Mouse (Mus musculus) c-Kit-negative CD71-positive TER-119-positive erythroid progenitor cells, embryonic 14.5 days (primary cell): ENCODE results near the gene Map3k19.

Experiments
- DNase-seq: peaks from one replicate; pipeline ENCODE4 v3.0.0-alpha.2; 2013; ENCODE audit warnings: low read depth, low spot score

The Map3k19 gene

GRCm38 (mm10) chr1:127854486-127855222 is at the start of gene Map3k19:
Gene Map3k19 (minus strand): TSS chr1:127855031.
- DNase-seq = no peak

GRCm38 (mm10) chr1:127899401-127899800 is 44.6 kb upstream of the Map3k19 start:
- DNase-seq = no peak

GRCm38 (mm10) chr1:127869276-127869675 is 14.4 kb upstream of the Map3k19 start:
- DNase-seq = peak; percentile 3

DNA sequence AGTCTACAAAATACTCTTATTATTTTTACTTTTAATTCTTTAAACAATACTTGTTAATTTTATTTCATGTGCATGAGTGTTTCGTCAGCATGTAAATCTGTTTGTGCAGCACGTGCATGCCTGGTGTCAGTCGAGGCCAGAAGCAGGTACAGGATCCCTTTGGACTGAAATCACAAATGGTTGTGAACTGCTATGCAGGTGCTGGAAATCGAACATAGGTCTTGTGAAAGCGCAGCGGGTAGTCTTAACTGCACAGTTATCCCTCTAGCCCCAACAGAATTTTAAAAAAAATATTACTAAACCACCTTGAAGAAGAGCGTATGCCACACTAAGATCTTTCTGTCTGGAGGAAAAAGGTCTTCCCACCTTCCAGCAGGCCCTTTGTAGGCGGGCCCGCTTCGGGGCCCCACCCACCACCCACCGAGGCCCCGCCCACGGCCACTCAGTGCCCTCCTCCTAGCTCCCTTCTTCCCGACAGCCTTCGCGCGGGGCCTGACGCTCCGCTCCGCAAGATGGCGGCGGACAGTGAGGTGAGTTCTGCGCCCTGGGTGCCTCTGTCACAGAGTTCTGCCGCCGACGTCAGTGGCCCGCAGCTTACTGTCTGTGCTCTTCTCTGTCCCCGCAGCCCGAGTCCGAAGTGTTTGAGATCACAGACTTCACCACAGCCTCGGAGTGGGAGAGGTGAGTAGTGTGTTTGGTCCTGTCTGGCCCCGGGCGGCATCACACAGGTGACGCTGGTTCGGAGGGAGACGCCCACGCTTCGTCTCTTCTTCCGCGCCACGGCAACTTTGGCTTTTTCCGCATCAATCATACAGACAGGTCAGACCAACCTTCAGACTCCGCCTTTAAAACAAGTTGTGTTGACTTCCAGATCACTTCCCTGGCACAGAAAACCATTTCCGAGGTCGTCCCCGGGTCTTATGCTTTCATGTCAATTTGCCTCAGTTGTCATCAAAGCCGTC is 13.8 kb upstream of the Map3k19 start, which contains the start of gene Rab3gap1:
Gene Rab3gap1, plus strand, starts transcription at position 474 of the 962 bp plus-strand sequence.
- peak; percentile 83 for DNase-seq

GRCm38 (mm10) chr1:127863806-127864205 is 9.0 kb upstream of the Map3k19 start:
- no peak for DNase-seq

DNA sequence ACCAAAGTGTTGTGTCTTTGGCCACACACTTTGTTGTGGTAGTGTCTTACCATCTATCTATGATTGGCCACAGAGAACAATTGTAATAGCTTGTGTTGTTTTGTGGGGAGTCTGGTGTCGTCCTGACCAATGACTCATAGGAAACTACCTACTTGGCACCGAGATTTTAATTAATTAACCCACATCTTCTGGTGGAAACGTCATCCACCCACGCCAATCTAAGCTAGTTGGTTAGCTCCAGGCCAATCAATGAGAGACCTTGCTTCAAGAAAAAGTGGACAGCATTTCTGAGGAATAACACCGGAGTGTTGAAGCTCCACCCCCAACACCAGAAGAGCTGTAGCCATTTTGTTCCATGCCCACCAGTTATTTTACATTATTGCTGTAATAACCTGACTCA is 7.1 kb upstream of the Map3k19 start:
- no peak for DNase-seq

DNA sequence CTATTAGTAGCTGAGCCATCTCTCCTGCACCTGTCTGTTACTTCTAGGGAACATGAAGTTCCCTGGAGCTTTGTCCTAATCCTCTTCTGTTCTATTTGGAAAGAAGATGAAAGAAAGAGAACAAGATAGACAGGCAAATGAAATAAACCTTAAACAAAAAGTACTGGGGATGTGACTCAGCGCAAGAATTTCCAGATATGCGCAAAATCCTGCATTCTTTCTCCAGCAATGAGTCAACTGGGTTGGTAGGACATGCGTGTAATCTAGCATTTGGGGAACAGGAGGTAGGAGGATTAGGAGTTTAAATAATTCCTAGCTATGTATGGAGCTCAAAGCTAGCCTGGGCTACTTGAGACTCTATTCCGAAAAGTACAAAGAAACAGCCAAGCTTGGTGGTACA is 5.7 kb upstream of the Map3k19 start:
- DNase-seq = no peak

GRCm38 (mm10) chr1:127859799-127860400 is 5.1 kb upstream of the Map3k19 start:
- no peak for DNase-seq

DNA sequence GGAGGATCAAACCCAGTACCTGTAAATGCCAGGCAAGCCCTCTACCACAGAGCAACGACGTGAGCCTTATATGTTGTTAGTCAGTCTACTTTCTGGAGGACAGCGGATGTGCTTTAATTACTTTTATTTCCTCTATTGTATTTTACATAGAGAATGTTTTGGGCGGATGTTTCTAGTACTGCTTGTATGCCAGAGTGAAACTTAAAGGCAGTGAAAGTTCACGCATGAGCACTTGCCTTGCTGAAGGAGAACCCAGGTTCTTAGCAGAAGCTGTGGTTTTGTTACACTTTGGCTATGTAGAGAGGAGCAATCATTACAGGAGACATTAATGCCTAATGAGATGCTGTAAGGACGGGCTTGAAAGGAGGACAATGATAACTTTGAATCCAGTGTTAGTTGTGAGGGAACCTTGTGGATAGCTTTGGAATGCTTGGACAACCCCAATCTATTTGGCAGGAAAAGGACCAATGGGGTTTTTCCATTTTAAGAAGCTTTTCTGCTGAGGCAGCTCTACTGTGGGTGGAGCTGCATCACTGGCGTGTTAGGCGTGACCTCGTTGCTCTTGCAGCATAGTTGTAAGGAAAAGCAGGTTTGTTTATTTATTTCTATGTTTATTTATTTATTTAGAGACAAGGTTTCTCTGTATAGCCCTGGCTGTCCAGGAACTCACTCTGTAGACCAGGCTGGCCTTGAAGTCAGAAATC is 4.3 kb upstream of the Map3k19 start:
- DNase-seq = no peak

DNA sequence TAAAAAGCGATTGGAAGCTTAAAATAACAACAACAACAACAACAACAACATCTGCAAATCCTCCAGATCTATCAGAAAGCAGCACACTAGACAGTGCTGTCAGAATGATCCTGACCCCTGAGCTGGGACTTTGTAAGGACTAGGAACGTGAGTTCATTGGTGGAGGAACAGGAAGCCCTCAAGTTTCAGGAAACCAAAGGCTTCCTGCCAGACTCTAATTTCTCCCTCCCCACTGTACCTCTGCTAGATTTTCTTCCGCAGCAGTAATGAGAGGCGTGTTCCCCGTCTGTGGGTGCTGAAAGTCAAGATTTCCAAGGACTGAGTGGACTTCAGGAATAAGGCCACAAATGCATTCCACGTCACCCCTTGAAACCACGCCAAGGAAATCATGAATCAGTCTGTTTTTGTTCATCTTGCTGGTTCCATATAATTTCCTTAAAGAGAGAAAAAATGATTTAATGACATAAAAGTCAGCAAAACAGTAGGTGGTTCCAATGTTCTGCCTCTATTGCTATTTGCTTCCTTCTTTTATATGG is 4.7 kb downstream of the Map3k19 start:
- DNase-seq = no peak

DNA sequence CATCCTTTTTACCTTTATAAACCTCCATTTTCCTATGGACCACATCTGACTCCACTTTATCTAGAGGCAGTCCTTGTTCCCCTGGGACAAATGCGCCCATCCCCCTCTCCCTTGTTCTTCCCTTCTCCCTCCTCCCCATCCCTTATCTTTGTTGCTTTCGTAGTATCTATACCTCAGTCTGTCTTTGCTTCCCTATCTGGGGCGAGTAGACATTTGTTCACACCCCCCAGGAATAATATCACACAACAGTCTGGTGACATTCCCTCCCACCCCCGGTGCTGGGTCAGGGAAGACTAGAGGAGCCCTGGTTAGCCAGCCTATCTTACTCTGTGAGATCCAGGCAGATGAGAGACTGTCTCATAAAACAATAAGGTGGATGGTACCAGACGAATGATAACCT is 9.4 kb downstream of the Map3k19 start:
- no peak for DNase-seq

DNA sequence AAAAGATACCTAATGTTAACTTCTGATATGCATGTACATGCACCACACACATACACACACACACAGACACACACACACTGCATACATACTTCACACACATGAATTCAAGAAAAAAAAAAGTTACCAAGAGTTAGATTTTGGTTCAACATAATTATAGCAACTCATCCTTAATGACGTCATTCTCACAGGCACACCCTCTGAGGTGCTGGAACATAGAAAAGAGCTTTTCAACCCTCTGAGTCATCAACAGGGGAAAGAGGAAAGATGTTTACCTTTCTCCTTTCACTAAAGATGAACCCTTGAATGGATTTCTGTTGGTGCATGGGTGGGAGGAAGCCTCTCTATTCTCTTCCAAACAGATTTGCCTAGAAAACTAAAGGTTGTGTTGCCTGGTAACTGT is 16.2 kb downstream of the Map3k19 start:
- DNase-seq = no peak

- no peak for DNase-seq
These were observed 18.2 kb downstream of the Map3k19 start for GRCm38 (mm10) chr1:127836619-127837018.

DNA sequence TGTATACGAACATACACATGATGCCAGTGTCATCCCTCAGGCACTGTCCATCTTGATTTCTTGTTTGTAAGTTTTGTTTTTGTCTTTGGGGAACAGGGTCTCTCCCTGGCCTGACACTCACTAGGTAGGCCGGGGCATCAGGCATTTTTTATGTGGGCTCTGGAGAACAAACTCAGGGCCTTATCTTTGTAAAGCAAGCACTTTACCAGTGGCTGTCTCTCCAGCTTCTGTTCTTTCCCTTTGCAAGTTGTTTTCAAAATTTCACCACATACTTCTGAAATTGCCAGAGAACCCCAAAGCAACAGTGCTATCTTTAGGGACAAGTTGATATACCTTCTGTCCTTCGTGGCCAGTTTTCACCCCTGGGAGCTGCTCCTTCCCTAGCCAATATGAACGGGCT is 20.6 kb downstream of the Map3k19 start:
- DNase-seq = no peak

- DNase-seq = no peak
These were observed 21.1 kb downstream of the Map3k19 start for GRCm38 (mm10) chr1:127833714-127834113.

DNA sequence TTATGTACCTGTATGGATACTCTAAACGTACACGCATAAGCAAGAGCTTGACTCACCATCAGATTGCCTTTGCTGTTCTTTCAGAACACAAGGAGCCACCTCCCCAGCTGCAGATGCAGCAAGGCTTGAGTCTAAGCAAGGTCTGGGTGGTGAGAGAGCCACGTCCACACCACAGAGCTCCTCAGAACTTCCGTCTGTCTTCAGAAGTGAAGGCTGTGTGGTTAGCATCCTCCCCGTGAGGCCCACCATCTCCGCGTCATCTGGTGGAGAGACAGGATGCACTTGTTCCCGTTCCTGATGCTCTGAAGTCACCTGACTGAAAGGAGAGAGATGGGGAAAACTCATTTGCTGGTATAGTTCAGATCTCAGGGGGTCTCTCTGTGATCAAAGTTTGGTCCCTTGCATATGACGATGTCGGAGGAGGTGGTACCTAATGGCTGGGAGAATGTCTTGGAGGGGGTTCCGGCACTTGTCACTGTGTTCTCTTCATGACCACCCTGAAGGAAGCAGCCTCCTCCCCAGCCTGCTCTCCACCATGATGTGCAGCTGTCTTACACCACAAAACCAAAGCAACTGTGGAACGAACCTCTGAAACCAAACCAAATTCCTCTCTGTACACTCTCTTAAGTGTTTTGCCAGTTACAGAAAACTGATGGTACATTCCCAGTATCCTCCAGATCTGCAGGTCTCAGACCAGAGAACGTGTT is 24.5 kb downstream of the Map3k19 start:
- no peak for DNase-seq

- peak; percentile 5 for DNase-seq
These were observed 27.5 kb downstream of the Map3k19 start for GRCm38 (mm10) chr1:127827325-127827724.

- DNase-seq = no peak
These were observed 38.5 kb downstream of the Map3k19 start for GRCm38 (mm10) chr1:127816381-127816780.

- no peak for DNase-seq
These were observed 41.9 kb downstream of the Map3k19 start for GRCm38 (mm10) chr1:127812929-127813328.

DNA sequence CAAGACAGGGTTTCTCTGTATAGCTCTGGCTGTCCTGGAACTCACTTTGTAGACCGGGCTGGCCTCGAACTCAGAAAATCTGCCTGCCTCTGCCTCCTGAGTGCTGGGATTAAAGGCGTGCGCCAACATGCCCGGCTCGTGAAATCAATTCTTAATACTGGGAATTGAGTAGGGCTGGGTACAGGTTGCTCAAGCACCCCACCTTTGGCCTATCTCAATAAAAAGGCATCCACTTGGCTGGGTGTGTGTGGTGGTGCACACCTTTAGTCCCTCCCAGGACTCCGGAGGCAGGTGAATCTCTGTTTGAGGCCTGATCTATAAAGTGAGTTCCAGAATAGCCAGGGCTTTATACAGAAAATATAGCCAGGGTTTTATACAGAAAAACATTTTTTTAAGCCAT is 46.2 kb downstream of the Map3k19 start:
- DNase-seq = no peak

GRCm38 (mm10) chr1:127802916-127803315 is 51.9 kb downstream of the Map3k19 start:
- no peak for DNase-seq
